Mouse (Mus musculus): Measurements from ENCODE around the gene Spi1.

The Spi1 gene

GRCm38 (mm10) chr2:91123521-91123920 lies 41.3 kb downstream of the Spi1 start:
- DNase-seq (ENCODE audit: low read depth, low spot score): no peak

GRCm38 (mm10) chr2:91125101-91125500 lies 42.9 kb downstream of the Spi1 start:
- no peak for DNase-seq (ENCODE audit: low read depth, low spot score)

GRCm38 (mm10) chr2:91128761-91129160 lies 46.6 kb downstream of the Spi1 start:
- DNase-seq (ENCODE audit: low read depth, low spot score): no peak

- DNase-seq (ENCODE audit: low read depth, low spot score): no peak
Measured at GRCm38 (mm10) chr2:91130126-91130525, 47.9 kb downstream of the Spi1 start.

DNA sequence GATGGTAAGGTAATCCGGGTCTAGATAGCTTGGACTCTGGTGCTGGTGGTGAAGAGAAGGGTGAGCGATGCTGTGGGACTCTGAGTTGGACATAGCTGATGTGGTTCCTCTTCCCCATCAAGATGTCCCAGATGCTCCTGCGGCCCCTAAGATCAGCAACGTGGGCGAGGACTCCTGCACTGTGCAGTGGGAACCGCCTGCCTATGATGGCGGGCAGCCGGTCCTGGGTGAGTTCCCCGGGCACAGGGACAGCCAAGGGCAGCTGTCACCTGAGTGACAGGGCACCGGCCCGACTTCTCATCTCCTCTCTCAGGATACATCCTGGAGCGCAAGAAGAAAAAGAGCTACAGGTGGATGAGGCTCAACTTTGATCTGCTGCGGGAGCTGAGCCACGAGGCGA lies 49.1 kb downstream of the Spi1 start:
- DNase-seq (ENCODE audit: low read depth, low spot score): no peak

DNA sequence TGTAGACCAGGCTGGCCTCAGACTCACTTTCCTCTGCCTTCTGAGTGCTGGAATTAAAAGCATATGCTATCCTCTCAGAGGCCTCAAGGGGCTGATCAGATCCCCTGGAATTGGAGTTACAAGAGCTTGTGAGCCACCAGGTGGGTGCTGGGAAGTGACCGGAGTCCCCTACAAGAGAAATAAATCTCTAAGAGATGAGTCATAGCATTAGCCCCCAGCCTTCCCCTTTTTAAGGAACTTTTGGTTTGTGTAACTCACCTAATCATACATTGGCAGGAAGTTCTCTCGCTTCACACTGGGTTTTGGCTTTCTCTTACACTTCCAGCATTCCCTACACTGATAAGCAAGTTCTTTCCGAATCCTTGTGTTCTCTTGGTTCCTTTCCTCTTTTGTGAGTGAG lies 49.8 kb downstream of the Spi1 start:
- no peak for DNase-seq (ENCODE audit: low read depth, low spot score)

GRCm38 (mm10) chr2:91136513-91137412 lies 54.6 kb downstream of the Spi1 start:
- DNase-seq (ENCODE audit: low read depth, low spot score): no peak

DNA sequence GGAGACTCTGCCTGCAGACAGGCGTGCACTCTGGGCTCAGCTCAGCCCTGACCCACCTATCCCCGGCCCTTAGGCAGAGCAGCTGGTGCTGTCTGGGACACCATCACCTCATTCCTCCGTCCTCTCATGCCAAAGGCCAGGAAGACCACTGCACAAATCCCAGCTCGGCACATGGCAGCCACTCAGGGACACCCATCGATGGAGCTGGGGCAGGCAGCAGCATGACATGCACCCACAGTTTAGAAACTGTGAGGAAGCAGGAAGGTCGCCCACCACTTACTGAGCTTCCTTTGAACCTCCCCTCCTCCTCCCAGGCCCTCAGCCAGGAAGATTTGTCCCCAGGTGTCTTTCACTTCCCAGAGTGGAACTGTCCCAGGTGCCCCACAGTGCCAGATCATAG lies 55.3 kb downstream of the Spi1 start:
- DNase-seq (ENCODE audit: low read depth, low spot score): no peak

- no peak for DNase-seq (ENCODE audit: low read depth, low spot score)
Measured at GRCm38 (mm10) chr2:91139311-91139710, 57.1 kb downstream of the Spi1 start.

DNA sequence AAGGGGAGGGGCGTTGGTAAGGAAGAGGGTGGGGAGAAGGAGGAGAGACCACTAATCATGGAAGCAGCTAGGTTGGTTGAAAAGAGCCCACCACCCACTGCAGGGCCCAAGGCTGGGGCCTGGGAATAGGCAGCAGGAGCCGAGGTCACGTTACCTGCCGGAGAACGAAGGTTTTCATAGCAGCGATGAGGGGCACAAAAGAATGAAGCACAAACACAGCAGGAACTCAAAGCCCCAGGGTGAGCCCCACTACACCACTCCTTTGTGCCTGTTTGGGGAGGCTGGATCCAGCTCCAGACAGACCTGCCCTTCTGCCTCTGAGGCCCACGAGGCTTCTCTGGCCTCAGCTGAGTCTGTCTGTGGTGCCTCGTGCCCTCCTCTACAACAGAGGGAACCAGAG lies 57.6 kb downstream of the Spi1 start:
- no peak for DNase-seq (ENCODE audit: low read depth, low spot score)

DNA sequence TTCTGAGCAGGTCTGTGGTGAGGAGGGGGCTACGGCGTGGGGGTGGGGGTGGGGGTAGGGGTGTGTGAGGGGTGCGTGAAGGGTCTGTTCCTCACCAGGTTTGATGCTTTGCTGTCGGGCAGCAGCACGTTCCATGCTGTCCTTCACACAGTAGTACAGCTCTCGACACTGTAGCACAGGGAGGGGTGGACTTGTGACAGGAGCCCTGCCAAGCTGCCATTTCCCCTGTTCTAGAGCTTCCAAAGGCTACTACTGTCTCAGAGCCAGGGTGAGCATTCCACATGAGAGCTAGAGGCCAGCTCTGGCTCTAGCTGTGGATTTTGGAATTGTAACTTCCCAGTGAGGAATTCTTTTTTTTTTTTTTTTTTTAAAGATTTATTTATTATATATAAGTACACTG lies 60.7 kb downstream of the Spi1 start:
- DNase-seq (ENCODE audit: low read depth, low spot score): no peak

DNA sequence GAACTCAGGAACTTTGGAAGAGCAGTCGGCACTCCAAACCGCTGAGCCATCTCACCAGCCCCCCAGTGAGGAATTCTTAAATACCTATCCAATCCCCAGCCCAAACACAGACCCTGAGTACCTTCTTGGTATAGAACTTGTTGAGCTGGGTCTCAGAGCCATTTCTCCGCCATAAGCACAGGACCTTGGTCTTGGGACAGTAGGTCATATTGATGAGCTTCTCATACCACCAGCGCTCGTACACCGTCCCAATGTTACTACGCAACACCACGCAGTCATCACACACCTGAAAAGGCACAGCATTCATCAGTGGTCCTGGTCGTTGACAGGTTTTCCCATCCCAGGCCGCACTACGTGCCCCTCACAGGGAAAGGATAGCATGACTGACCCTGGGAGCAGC lies 61.2 kb downstream of the Spi1 start:
- no peak for DNase-seq (ENCODE audit: low read depth, low spot score)

GRCm38 (mm10) chr2:91148101-91148500 lies 65.9 kb downstream of the Spi1 start:
- DNase-seq (ENCODE audit: low read depth, low spot score): no peak

- DNase-seq (ENCODE audit: low read depth, low spot score): no peak
Measured at GRCm38 (mm10) chr2:91151331-91151730, 69.1 kb downstream of the Spi1 start.

- no peak for DNase-seq (ENCODE audit: low read depth, low spot score)
Measured at GRCm38 (mm10) chr2:91152885-91153377, 70.7 kb downstream of the Spi1 start.

- DNase-seq (ENCODE audit: low read depth, low spot score): no peak
Measured at GRCm38 (mm10) chr2:91154091-91154490, 71.9 kb downstream of the Spi1 start.

DNA sequence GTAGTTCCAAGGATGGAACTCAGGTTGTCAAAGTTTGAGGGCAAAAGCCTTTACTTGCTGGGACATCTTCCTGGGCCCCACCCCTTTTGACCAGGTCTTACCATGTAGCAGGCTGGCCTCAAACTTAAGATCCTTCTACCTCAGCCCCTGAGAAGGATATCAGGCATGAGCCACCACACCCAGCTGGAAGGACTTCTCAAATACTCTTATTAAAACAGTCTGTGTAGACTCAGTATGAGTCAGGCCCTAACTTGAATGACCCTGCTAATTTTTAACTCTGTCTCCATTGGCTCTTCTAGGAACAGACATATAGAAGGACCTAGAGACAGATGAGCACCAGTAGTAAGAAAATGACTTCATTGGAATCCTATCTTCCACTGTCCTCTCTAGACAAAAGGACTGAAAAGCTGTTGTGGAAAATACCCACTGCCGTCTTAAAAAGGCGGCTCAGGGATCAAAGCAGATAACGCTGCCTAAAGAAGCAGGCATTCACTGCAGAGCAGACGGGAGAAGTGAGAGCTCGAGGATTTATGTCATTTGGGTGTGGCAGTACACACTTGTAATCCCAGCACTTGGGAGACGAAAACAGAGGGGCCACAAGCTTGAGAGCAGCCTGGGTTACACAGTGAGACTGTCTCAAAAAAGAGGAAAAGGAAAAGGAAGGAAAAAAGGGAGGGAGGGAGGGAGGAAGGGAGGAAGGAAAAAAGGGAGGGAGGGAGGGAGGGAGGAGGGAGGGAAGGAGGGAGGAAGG lies 75.0 kb downstream of the Spi1 start:
- DNase-seq (ENCODE audit: low read depth, low spot score): no peak

DNA sequence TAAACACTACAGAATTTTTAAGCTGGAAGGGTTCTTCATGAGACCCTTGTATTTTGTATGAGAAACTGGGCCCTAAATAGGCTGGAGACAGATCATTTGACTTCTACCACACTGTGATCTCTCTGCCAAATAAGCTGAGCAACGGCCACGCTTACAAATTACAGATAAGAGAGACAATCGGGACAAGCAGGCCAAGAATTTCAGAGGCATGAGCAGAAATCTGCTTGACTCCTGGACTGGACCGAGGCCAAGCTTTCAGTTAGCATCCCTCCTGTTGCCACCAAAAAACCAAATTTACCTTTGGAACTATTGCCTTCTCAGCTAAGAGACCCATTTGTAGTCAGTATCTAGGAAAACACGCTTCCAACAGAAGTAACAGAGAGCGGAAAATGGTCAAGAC lies 78.4 kb downstream of the Spi1 start:
- no peak for DNase-seq (ENCODE audit: low read depth, low spot score)

GRCm38 (mm10) chr2:91162952-91163351 lies 80.8 kb downstream of the Spi1 start:
- no peak for DNase-seq (ENCODE audit: low read depth, low spot score)

DNA sequence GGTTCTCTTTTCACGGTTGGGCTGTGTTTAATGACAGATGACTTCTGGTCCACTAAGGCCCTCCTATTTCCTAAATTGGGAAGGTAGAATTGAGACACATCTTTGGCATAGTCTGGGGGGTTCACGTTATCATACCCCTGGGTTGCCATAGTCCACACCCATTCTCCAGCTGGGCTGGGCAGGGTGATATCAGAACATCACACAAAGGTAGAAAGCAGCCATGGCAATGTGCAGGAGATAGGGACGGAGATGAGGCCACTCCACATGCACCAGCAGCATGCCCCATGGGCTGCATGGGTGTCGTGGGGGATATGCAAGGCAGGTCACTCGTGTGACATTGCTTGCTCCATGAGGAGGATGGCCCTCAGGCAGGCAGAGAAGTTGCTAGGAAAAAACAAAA lies 81.3 kb downstream of the Spi1 start:
- no peak for DNase-seq (ENCODE audit: low read depth, low spot score)

GRCm38 (mm10) chr2:91164991-91165390 lies 82.8 kb downstream of the Spi1 start:
- no peak for DNase-seq (ENCODE audit: low read depth, low spot score)
